Mouse (Mus musculus): ENCODE data around the gene Hmgb1.
A peak's percentile ranks its signal among the peaks of the same experiment; 100 is the strongest.

Hmgb1 gene

DNA sequence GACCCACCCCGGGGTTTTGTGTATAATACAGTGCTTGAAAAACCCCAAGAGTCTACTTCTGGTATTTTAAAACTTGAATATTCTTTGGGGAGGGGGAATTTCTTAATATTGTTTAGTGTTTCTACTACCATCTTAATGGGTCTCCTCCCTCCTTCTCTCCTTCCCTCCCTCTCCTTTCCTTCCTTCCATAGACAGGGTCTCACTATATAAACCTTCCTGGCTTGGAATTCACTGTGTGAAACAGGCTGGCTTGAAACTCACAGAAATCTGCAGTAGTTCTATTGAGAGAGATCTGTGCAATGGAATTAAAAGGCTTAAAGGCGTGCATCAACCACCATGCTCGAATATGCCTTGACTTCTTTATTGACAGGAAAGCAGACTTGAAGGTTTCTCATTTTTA is 1.5 kb upstream of the Hmgb1 start:
- DNase-seq (ENCODE audit: low read depth), result no peak

DNA sequence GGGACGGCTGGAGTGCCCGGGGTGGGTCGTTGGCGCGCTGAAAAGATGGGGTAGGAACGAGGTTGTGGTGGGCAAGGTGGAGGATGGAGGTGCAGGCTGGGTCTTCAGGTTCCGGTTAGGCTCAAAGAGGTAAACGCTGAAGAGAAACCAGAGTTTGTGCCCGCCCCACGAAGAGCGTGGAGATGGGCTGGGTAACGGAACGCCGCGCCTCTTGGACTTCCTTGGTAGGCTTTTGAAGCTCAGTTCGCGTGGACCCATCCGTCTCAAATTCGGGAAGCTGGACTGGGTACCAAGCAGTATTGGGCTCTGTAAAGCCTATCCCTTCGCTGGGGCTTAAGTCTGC is 526 bp upstream of the Hmgb1 start:
- DNase-seq (ENCODE audit: low read depth), result no peak

DNA sequence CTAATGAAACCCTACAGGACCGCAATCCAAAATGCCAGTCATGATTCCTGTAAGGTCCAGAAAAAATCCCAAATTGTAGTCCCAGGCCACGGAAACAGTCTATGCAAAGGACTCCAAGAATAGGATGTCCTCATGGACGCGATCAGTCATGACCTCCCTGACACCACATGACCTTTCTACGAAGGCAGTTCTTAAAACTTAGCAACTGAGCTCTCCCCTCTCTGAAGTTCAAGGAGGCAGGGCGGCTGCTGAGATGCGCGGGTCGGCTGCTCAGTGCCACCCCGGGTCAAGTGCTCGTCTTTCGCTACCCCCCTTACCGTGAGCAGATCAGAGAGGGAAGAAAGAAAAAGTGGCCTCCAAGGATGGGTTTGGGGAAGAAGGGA is 577 bp downstream of the Hmgb1 start:
- peak; percentile 92 for DNase-seq (ENCODE audit: low read depth)

GRCm38 (mm10) chr5:149183122-149183521 is 1.2 kb downstream of the Hmgb1 start:
- DNase-seq (ENCODE audit: low read depth), result peak; percentile 51

DNA sequence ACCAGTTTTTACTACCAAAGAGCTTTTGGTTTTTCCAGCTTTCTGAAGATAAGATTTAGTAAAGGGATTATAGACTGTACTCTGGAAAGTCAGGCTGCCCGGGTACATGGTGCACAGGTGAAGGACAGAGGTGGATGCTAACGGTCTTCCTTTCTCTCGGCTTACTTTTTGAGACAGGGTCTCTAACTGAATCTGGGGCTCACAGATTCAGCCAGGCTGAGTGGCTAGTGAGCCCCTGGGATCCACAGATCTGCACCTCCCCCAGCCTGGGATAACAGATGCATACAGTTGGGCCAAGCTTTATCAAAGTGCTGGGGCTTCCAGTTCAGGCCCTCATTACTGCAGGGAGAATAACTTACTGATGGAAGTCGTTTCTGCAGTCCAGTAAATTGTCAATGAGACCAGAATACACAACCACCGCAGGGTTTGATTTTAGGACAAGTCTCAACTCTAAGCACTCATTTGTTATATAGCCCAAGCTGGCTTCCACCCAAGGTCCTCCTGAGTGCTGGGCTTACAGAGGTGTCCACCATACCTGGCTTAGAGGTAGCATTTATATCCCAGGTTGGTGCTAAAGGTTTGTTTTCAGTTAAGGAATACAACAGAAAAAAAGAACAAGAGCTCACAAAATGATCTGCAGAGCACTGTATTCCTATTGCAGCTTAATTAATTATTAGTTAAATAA is 2.0 kb downstream of the Hmgb1 start:
- no peak for DNase-seq (ENCODE audit: low read depth)

DNA sequence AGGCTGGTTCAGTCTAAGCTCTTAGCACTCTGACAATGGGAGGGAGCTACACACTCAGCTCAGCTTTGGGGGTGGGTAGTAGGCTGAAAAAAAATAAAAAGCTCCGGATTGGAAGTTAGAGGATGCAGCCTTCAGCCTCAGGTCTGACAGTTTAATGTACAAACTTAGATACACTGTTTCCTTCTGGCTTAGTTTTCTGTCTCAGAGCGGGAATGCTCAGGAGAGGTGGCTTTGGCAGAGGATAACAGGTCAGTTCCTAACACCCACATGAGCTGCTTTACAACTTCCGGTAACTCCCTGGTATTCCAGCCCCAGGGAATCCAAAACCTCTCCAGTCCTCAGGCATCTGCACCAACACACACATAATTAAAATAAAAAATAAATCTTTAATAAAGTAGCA is 4.5 kb downstream of the Hmgb1 start:
- DNase-seq (ENCODE audit: low read depth), result no peak

GRCm38 (mm10) chr5:149178095-149178494 is 6.2 kb downstream of the Hmgb1 start:
- no peak for DNase-seq (ENCODE audit: low read depth)

DNA sequence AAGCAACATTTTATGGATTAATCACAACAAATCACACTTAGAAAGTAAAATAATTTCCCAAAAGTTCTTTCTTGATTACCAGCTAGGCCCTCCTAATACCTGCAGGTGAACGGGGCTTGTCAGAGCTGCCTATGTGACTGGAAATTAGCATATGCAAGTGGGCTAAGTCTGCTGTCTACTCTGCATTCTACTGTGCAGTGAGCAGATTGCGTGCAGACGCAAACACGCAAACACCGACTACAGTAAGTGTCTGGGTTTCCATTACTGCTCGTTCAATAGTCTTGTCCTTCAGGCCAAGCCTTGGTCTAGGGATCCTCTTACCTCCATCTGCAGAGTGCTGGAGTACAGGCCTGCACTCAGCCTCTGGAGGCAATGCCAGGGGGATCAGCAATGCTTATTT is 8.6 kb downstream of the Hmgb1 start:
- no peak for DNase-seq (ENCODE audit: low read depth)

GRCm38 (mm10) chr5:149174527-149174926 is 9.8 kb downstream of the Hmgb1 start:
- no peak for DNase-seq (ENCODE audit: low read depth)

DNA sequence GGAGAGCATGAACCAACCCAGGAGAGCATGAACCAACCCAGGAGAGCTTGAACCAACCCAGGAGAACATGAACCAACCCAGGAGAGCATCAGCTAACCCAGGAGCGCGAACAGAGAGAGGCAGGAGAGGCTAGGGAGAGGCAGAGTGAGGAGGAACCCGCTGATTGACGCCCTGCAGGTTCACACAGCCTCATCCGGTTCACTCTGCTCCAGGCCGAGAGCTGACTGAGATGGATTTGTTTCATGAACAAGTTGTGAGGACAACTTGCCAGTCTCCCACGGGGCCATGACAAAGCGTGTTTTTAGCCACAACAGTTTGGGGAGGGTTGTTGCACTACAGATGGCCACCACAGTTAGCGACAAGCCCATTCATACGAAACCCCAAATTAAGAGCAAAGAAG is 12.0 kb downstream of the Hmgb1 start:
- no peak for DNase-seq (ENCODE audit: low read depth)

- no peak for DNase-seq (ENCODE audit: low read depth)
Observed at GRCm38 (mm10) chr5:149170841-149171588, 13.3 kb downstream of the Hmgb1 start.

DNA sequence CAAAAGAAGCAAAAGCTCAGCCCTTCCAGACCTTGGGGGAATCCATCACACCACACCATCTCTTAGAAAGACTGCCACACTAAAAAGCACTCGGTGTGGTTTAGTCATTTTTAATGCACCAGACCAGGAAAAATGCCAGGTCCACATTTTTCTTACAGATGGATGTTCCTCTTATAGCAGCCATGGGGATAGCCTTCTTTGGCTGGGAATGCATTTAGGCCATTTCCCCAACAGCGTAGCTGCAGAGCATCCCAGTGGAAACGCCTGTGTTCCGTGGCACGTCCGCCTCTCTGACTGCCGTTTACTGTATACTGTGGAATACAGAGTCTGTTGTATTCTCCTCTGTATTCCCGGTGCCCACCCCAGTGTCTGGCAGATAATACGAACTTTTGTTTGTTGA is 15.5 kb downstream of the Hmgb1 start:
- DNase-seq (ENCODE audit: low read depth), result no peak

- DNase-seq (ENCODE audit: low read depth), result no peak
Observed at GRCm38 (mm10) chr5:149168051-149168450, 16.2 kb downstream of the Hmgb1 start.

DNA sequence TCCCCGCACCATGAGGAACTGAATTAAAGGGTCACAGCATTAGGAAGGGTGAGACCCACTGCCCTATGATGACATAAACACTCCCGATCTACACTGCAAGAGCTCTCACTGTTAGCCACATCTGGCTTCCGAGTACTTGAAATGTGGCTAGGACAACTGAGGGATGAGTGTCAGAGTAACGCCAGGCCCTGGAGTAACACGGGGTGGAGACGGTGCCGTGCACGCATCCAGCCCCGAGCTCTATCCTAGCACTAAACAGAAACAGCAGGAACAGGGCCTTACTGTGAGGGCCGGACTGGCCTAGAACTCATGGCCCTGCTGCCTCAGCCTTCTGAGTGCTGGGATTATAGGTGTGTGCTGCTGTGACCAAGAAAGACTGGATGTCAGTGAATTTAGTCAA is 18.3 kb downstream of the Hmgb1 start:
- no peak for DNase-seq (ENCODE audit: low read depth)

- DNase-seq (ENCODE audit: low read depth), result no peak
Observed at GRCm38 (mm10) chr5:149164881-149165280, 19.4 kb downstream of the Hmgb1 start.

- peak; percentile 88 for DNase-seq (ENCODE audit: low read depth)
Observed at GRCm38 (mm10) chr5:149162890-149163289, 21.4 kb downstream of the Hmgb1 start.

GRCm38 (mm10) chr5:149160469-149160868 is 23.8 kb downstream of the Hmgb1 start:
- DNase-seq (ENCODE audit: low read depth), result peak; percentile 43

DNA sequence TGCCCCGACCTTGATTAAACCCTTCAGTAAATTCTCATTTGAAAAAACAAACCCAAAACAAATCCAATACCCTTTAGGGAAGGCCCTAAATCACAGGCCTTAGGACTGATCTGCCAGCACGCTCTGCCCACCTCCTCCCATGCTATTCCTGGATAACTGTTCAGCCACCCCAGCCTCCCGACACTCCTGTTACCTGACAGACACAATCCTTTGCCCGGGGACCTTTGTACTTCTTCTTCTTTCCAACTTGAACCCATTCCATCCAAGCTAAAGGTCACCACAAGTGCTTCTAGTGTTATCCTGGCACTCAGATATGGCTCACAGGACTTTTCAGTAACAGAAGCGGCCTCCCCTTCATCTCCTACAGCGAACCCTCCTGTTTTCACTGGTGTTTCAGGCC is 25.3 kb downstream of the Hmgb1 start:
- DNase-seq (ENCODE audit: low read depth), result no peak

- DNase-seq (ENCODE audit: low read depth), result no peak
Observed at GRCm38 (mm10) chr5:149156886-149157563, 27.3 kb downstream of the Hmgb1 start.

DNA sequence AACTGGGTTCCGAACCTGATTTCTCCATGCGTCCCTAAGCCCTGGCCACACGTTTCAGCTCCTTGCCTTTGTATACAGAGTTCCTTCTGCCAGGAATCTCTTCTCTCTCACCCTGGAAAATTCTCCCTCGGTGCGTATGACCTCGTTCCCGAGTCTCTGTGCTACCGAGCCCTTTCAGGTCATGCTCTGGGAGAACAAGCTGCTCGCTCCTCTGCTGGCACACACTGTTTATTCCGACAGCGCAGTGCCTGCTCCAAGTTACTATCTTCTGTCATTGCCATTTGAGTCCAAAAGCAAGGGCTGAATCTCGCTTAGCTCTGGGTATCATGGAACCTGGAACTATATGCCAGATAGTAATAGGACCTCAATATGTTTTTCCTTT is 31.5 kb downstream of the Hmgb1 start:
- no peak for DNase-seq (ENCODE audit: low read depth)

GRCm38 (mm10) chr5:149152063-149152773 is 32.1 kb downstream of the Hmgb1 start:
- DNase-seq (ENCODE audit: low read depth), result no peak

GRCm38 (mm10) chr5:149150882-149151281 is 33.4 kb downstream of the Hmgb1 start:
- no peak for DNase-seq (ENCODE audit: low read depth)
